Mouse (Mus musculus) c-Kit-negative CD71-positive TER-119-positive erythroid progenitor cells, embryonic 14.5 days (primary cell): ENCODE measurements around the gene Btbd9.

Experiments used
- DNase-seq: peaks from one replicate; pipeline ENCODE4 v3.0.0-alpha.2; 2013; ENCODE audit warnings: low read depth, low spot score

The Btbd9 gene

DNA sequence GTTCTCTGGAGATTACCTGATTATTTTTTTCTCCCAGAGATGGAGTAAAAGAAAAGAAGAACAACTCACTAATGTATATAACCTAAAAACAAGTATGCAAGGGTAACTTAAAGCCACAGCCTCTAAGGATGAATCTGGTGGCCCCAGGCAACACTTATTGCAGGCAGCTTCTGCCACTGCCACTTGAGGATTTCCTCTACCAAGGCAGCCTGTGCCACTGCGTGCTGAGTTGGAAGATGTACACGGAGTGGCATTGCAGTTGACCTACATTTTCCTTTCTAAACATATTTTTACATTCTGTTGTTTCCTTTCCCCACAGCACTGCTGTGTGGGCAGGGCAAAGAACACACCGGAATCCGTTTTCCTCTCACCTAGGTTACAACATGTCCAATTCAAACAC is 184.3 kb downstream of the Btbd9 start:
- no peak for DNase-seq

DNA sequence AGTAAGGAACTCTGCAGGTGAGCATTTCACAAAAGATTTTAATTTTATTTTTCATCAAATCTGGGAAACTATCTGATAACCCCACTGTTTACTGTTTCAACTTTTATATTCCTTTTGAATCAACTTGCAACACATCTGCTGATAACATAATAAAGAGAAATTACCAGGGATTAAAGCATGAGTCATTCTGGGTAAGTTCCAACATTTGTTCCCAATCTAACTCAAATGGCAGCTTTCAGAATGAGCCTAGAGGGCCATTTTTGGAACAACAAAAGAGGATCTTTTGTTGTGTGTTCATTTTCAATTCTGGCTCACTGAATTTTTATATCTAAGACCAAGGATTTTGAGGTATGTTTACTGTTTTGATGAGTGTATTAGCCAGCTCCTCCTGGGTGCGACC is 185.1 kb downstream of the Btbd9 start:
- DNase-seq: no peak

DNA sequence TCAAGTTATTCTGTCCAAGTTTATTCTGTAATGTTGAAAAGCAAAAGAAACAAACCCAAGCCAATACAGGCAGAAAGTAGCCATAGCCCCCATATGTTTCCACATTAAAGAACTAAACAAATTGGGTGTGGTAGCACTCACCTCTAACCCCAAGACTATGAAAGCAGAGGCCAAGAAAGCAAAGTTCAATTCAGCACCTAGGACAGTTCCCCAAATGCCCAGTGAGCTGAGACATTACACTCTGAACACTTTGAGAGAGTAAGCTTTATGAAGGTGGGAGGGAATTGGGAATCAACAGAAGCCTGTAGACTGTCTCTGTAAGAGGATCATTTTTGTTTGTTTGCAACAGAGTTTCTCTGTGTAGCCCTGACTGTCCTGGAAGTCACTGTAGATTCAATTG is 186.6 kb downstream of the Btbd9 start:
- DNase-seq: no peak

- DNase-seq: no peak
Measured at GRCm38 (mm10) chr17:30388817-30389216, 187.5 kb downstream of the Btbd9 start.

DNA sequence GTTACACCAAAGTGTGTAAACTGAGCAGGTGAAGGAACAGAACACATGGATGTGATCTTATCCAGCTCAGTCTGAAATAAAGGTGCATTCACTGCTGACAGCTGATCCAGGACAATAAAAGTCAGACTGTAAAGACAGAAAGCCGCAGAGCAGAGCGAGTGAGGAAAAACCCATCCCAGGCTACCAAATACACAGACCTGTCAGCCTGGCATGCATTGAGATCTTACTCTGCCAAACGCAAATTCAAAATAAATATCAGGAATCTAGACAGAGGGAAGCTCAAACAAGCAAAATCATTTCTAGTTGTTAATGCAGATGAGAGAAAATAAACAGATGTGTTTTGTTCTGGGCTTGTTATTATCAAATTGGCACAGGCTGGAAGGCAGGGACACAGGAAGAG is 187.9 kb downstream of the Btbd9 start:
- DNase-seq: no peak

GRCm38 (mm10) chr17:30386241-30386640 is 190.0 kb downstream of the Btbd9 start:
- DNase-seq: no peak

DNA sequence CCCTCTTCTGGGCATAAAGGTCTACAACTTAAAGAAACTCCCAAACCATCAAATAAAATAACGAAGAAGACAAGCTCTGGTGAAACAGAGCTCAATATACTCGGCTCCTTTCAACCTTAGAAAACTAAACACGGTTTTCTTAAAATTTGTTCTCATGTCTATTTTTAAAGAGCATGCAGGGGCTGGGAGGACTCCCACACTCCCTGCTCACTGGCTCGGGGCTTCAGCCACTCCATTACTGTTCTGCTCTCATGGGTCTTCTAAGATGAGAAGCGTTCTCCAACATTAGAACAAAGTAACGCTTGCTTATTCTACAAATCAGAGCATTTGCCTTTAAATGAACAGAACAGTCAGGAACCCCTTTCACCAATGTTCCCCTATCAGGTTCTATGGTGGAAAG is 192.6 kb downstream of the Btbd9 start:
- no peak for DNase-seq

GRCm38 (mm10) chr17:30378221-30379010 is 197.9 kb downstream of the Btbd9 start:
- no peak for DNase-seq

DNA sequence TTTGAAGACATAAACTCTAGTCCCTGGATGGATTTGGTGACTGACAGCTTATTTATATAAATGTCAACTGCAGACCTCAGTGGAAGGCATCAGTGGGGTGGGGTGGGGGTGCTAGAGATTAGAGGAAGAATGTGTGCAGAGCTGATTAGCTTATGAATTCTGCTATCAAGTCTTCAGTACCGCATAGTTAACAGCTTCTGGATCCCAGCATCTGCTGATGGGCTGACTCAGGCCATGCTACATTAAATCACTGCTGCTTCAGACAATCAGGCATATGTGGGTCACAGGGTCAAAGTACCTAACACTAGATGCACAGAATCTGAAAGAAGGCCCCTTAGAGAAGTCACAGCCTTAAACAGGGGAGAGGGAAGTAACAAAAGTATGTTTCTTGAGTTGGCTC is 198.5 kb downstream of the Btbd9 start:
- DNase-seq: no peak

GRCm38 (mm10) chr17:30375107-30375506 is 201.2 kb downstream of the Btbd9 start:
- no peak for DNase-seq

GRCm38 (mm10) chr17:30368559-30368958 is 207.7 kb downstream of the Btbd9 start:
- no peak for DNase-seq

GRCm38 (mm10) chr17:30364701-30365100 is 211.6 kb downstream of the Btbd9 start:
- no peak for DNase-seq

GRCm38 (mm10) chr17:30363365-30363764 is 212.9 kb downstream of the Btbd9 start:
- no peak for DNase-seq

DNA sequence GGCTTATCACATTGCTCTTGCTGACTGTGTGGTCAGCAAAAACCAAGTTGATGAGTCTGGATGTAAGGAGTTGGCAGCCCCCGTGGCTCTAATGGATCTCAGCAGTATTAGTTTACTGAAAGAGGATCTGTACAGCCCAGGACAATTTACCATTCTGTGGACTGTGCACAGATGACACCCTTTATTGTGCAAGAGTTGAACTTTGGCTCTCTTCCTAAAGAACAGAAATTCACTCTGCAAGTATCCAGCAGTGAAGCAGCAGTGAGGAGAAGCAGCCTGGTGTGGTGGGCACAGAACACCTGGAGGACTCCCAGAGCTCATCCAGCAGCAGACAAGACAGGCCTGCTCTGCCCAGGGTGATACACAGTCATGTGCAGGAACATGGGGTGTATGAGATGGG is 215.6 kb downstream of the Btbd9 start:
- DNase-seq: no peak

DNA sequence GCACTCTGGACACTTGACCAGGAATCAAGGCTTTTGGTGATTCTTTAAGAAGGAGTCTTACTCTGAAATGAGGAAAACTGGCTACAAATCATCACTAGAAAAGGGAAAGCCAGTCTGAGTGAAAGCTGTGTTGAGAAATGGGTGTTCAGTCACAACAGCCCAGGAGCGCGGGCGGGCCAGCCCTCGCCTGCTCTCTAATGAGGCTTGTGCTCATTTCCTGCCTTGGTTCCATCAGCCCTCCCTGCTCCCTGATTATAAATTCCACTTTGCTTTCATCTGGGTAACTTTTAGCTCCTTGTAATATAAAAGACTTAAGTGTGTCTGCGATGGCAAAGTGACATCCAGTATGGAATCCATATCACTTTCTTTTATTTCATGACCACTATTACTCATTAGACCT is 216.9 kb downstream of the Btbd9 start:
- no peak for DNase-seq

DNA sequence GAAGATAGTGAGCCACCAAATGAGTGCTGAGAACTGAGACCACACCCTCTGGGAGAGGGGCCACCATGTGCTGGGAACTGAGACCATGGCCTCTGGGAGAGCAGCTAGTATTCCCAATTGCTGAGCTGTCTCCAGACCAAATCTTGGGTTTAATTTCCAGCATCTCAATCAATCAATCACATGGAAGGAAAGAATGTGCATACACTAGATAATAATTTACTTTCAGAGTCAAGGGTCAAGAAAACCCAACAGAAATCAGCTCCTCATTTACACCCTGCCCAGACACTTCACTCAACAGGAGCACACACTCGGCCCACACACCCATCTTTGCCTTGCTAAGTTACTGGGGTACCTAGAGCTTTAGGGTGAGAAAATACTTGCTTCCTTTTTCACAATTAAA is 220.9 kb downstream of the Btbd9 start:
- no peak for DNase-seq

DNA sequence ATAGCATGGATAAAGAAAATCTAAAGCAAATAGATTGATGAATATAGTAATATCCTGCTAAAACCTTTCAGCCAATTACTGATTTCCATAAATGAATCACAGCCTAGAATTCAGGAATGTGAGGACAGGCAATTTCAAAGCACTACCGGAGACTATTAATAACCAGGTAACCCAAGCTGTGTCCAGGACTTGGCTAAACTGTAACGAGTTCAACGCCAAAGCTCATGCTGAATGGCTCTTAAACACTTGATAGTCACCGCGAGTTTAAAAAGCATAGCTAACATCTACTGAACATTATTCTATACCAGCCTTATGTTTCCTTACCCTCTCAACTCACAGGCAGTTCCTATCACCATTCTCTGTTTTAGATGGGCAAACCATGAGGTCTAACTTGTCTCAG is 221.9 kb downstream of the Btbd9 start:
- DNase-seq: no peak

GRCm38 (mm10) chr17:30348031-30348430 is 228.3 kb downstream of the Btbd9 start:
- no peak for DNase-seq

DNA sequence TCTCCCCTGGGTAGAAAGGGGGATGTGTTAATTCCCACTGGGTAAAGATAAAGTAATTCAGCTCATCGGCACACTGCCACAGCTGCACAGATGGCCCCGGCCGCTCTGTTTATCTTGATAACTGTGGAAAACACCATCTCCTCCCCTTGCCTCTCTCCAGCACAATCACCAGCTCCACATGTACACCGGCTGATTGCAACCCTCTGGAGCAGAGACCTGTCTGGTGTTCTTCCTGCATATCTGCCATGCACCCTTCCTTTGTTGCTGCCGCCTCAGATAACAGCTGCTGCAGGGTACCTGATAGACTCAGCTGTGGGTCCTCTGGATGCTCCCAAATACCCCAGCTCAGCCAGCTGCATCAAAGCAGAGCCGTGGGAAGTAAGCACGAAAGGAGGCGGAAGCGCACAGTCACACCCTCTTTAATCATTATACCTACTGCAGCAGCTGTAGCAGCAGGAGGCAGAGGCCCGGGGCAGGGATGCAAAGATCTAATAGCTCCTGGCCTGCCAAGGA is 229.1 kb downstream of the Btbd9 start:
- DNase-seq: no peak

- no peak for DNase-seq
Measured at GRCm38 (mm10) chr17:30345008-30345407, 231.3 kb downstream of the Btbd9 start.

DNA sequence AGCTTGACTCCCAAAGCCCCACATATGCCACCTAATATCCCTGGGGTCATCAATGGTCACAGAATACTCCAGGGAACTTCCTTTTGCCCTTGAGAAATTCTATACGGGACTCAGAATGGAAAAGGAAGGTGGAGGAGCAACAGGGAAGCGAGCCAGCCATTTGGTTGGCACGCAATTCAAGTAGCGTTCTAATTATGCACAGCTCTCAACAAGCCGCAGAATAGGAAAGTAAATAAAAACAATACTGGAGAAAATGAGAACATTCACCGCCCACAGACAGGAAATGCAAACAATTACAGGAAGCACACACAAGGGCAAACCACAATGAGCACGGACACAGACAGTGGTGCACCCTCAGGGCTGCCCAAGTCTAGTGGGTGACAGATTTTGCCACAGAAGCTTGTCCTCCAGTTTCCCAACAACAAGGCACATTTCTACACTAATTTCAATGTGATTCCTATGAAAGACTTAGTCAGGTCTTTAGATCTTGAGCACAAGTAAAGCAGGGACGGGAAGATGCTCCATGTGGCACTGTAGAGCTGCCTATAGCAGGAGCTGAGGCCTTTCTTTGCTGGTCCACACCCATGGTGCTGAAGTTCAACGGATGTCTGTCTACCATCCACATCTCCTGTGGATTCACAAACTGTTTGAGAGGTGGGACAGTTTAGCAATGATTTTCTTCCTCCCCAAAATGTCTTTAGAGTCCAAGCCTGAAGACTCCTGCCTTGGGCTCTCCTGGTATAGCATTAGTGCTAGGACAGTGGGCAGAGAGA is 232.4 kb downstream of the Btbd9 start:
- DNase-seq: no peak

- DNase-seq: no peak
Measured at GRCm38 (mm10) chr17:30341556-30341955, 234.7 kb downstream of the Btbd9 start.
